Mouse (Mus musculus): ENCODE measurements around the gene Cby1. TPM values are rescaled to one million over a fixed set of nuclear protein-coding genes. Genes with fewer than 3 reads are reported as not detected.
A peak's percentile ranks its signal among the peaks of the same experiment; 100 is the strongest.

Cby1 gene
- polyA plus RNA-seq (2011; ENCODE audit: insufficient read depth, insufficient read length, low read depth, missing spikeins): 22.0 and 28.7 TPM in 2 replicates

DNA sequence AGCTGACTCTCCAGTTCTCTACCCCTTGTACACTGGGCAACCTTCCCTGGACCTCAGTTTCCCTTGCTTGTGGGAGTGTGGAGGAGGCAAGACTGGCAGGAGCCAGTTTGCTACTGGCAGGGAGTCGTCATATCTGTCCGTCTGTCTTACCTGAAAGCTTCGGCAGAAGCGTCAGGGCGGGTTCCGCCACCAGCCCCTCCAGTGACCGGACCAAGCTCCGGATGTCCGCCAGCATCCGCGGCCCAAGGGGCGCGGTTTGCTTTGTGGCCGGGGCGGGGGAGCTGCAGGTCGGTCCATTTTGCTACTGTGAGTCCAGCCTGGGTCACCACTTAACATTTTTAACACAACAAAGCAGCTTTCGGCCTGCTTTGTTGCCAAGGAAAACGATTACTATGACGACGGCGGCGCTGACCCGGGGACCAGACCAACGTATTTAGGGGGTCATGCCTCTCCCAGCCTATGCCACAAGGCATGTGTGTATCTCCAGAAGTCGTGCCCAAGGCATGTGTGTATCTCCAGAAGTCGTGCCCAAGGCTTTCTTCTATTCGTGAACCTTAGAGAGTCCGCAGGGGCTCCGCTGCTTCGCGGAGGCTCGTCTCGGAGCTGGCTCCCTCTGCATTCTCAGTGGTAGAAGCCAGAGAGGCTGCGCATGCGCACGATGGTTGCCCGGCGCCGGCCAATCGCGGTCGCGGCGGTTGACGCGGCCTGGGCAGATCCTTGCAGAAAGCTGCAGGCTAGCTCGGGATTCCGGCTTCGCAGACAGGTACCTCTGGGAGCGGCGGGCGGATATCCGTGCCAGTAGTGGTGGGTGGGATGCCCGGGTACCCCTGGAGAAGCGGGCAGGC is at the start of gene Cby1, which contains the start of gene Fam227a:
TSS of gene Cby1 (plus strand) at position 669 of the 845 bp plus-strand sequence.
TSS of gene Fam227a (minus strand) at position 426 of the 845 bp plus-strand sequence.
- no peak for TF ChIP-seq EP300 (IDR thresholded peaks at IDR 0.05; ENCODE audit: insufficient read depth, low read depth, low read length)
- TF ChIP-seq CTCF (IDR thresholded peaks at IDR 0.05; ENCODE audit: low read depth, low read length): no peak
- peak; percentile 64 for TF ChIP-seq POLR2A (IDR thresholded peaks at IDR 0.05; ENCODE audit: insufficient read depth, low read length)
- peak within 1 kb of the TSS; percentile 60 for H3K27ac ChIP-seq (ENCODE audit: insufficient read depth, low read length)

DNA sequence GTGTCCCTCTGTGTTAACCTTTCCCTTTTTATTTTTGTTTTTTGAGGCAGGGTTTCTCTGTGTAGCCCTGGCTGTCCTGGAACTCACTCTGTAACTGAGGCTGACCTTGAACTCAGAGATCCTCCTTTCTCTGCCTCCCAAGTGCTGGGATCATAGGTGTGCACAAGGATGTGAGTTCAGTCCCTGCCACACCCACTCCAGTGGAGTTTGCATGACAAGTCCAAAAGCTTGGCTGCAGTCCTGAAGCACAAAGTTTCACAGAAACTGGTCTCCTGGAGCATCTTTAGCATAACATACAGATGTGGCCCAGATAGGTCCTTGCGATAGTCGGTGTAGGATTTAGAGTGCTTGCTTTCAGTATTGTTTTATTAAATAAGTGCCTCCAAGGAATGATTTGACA is 49.8 kb upstream of the Cby1 start:
- Histone ChIP-seq H3K4me1 (ENCODE audit: control insufficient read depth, insufficient read depth, low read length) (no peaks in the 10 kb centered on the region), H3K4me3 (ENCODE audit: low read depth, low read length) (no peak overlapping the region), H3K27ac (ENCODE audit: insufficient read depth, low read length) (no peak overlapping the region), H3K9me3 (replicated peaks; ENCODE audit: control insufficient read depth, insufficient read depth, low read length, poor library complexity, severe bottlenecking) (no peaks in the 10 kb centered on the region; the same call in 1 of the 2 replicates), H3K36me3 (ENCODE audit: control insufficient read depth, insufficient read depth, low read length, poor library complexity, severe bottlenecking) (no peaks in the 10 kb centered on the region), H3K9ac (ENCODE audit: low read depth, poor library complexity, severe bottlenecking) (no peak overlapping the region), H3K27me3 (ENCODE audit: control insufficient read depth, insufficient read depth, low read length, poor library complexity, severe bottlenecking) (no peaks in the 10 kb centered on the region)
- TF ChIP-seq POLR2A (IDR thresholded peaks at IDR 0.05; ENCODE audit: insufficient read depth, low read length) (no peak), EP300 (IDR thresholded peaks at IDR 0.05; ENCODE audit: insufficient read depth, low read depth, low read length) (no peak), CTCF (IDR thresholded peaks at IDR 0.05; ENCODE audit: low read depth, low read length) (no peak)

More for the DNA sequence above, at the start of gene Cby1, which contains the start of gene Fam227a:
- Histone ChIP-seq H3K4me1 (ENCODE audit: control insufficient read depth, insufficient read depth, low read length) (no peaks in the 10 kb centered on the region), H3K9me3 (replicated peaks; ENCODE audit: control insufficient read depth, insufficient read depth, low read length, poor library complexity, severe bottlenecking) (no peaks in the 10 kb centered on the region), H3K27me3 (ENCODE audit: control insufficient read depth, insufficient read depth, low read length, poor library complexity, severe bottlenecking) (no peaks in the 10 kb centered on the region), H3K9ac (ENCODE audit: low read depth, poor library complexity, severe bottlenecking) (peak within 1 kb of the TSS; percentile 46), H3K4me3 (ENCODE audit: low read depth, low read length) (peak within 1 kb of the TSS; percentile 88), H3K36me3 (ENCODE audit: control insufficient read depth, insufficient read depth, low read length, poor library complexity, severe bottlenecking) (no peaks in the 10 kb centered on the region)

DNA sequence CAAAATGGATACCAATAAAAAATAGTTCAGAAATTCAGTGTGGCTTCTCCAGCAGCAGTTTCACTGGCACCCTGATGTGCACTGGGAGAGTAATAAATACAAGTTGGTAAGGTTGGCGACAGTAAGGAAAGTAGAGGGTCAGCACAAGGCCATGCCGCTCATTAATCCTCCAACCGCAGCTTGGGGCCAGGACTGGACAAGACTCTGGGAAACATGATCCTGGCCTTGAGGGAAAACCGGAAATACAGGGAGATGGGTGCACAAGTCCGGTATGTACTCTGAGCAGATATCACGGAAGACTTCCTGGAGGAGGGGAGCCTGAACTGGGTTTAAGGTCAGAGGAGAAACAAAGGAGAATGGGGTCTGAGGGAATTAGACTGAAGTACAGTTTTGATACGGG is 43.5 kb upstream of the Cby1 start:
- H3K9ac ChIP-seq (ENCODE audit: low read depth, poor library complexity, severe bottlenecking): no peak overlapping the region
- peaks cover 3% of the 10 kb centered on the region for H3K4me1 ChIP-seq (ENCODE audit: control insufficient read depth, insufficient read depth, low read length)
- H3K9me3 ChIP-seq (replicated peaks; ENCODE audit: control insufficient read depth, insufficient read depth, low read length, poor library complexity, severe bottlenecking): no peaks in the 10 kb centered on the region
- H3K27ac ChIP-seq (ENCODE audit: insufficient read depth, low read length): no peak overlapping the region
- no peaks in the 10 kb centered on the region for H3K27me3 ChIP-seq (ENCODE audit: control insufficient read depth, insufficient read depth, low read length, poor library complexity, severe bottlenecking)
- H3K36me3 ChIP-seq (ENCODE audit: control insufficient read depth, insufficient read depth, low read length, poor library complexity, severe bottlenecking): no peaks in the 10 kb centered on the region
- no peak for TF ChIP-seq CTCF (IDR thresholded peaks at IDR 0.05; ENCODE audit: low read depth, low read length)
- TF ChIP-seq POLR2A (IDR thresholded peaks at IDR 0.05; ENCODE audit: insufficient read depth, low read length): no peak
- no peak for TF ChIP-seq EP300 (IDR thresholded peaks at IDR 0.05; ENCODE audit: insufficient read depth, low read depth, low read length)
- no peak overlapping the region for H3K4me3 ChIP-seq (ENCODE audit: low read depth, low read length)

DNA sequence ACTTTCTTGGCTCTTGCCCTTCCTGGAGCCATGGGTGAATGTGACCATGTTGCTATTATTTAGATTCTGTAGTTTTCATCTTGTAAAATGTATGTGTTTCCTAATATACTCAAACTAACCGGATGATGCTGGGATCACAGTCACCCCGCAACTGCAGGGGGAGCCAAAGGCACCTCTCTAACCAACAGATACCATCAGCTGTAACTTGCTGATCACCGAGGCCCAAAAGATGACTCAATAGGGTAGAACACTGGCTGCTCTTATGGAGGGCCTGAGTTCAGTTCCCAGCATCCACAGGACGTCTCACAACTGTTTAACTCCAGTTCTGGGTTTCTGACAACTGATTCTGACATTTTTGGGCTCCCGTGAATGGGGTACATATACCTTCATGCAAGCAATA is 42.3 kb upstream of the Cby1 start:
- no peak overlapping the region for H3K4me3 ChIP-seq (ENCODE audit: low read depth, low read length)
- peaks cover 3% of the 10 kb centered on the region for H3K4me1 ChIP-seq (ENCODE audit: control insufficient read depth, insufficient read depth, low read length)
- H3K27ac ChIP-seq (ENCODE audit: insufficient read depth, low read length): no peak overlapping the region
- no peaks in the 10 kb centered on the region for H3K27me3 ChIP-seq (ENCODE audit: control insufficient read depth, insufficient read depth, low read length, poor library complexity, severe bottlenecking)
- no peak for TF ChIP-seq POLR2A (IDR thresholded peaks at IDR 0.05; ENCODE audit: insufficient read depth, low read length)
- TF ChIP-seq CTCF (IDR thresholded peaks at IDR 0.05; ENCODE audit: low read depth, low read length): peak; percentile 8
- no peak overlapping the region for H3K9ac ChIP-seq (ENCODE audit: low read depth, poor library complexity, severe bottlenecking)
- H3K9me3 ChIP-seq (replicated peaks; ENCODE audit: control insufficient read depth, insufficient read depth, low read length, poor library complexity, severe bottlenecking): no peaks in the 10 kb centered on the region
- no peaks in the 10 kb centered on the region for H3K36me3 ChIP-seq (ENCODE audit: control insufficient read depth, insufficient read depth, low read length, poor library complexity, severe bottlenecking)

DNA sequence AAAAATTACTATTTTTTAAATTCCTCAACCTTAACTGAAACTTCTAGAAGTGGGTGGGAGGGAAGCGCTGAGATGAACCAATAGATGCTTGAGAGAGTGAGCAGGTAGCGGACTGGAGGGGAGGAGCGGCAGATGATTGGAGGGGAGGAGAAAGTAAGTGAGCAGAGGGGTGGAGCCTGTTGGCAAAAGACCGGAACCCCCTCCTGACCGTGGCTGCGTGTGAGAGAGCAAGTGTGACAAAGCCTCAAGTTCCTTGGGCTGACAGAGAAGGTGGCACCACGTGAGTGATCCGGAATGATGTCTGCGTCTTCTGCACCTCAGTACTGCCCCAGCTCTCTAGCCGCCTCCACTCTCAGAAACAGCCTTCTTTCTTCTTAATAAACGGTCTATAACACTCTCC is 41.9 kb upstream of the Cby1 start:
- Histone ChIP-seq H3K27me3 (ENCODE audit: control insufficient read depth, insufficient read depth, low read length, poor library complexity, severe bottlenecking) (no peaks in the 10 kb centered on the region), H3K4me3 (ENCODE audit: low read depth, low read length) (peak overlapping the region; percentile 77), H3K9me3 (replicated peaks; ENCODE audit: control insufficient read depth, insufficient read depth, low read length, poor library complexity, severe bottlenecking) (no peaks in the 10 kb centered on the region), H3K36me3 (ENCODE audit: control insufficient read depth, insufficient read depth, low read length, poor library complexity, severe bottlenecking) (no peaks in the 10 kb centered on the region), H3K4me1 (ENCODE audit: control insufficient read depth, insufficient read depth, low read length) (peaks cover 3% of the 10 kb centered on the region), H3K9ac (ENCODE audit: low read depth, poor library complexity, severe bottlenecking) (peak overlapping the region; percentile 74), H3K27ac (ENCODE audit: insufficient read depth, low read length) (0 out of 2 replicates have a peak overlapping the region, but pooled peaks have one; percentile 12)
- TF ChIP-seq POLR2A (IDR thresholded peaks at IDR 0.05; ENCODE audit: insufficient read depth, low read length) (peak; percentile 53), EP300 (IDR thresholded peaks at IDR 0.05; ENCODE audit: insufficient read depth, low read depth, low read length) (no peak)

DNA sequence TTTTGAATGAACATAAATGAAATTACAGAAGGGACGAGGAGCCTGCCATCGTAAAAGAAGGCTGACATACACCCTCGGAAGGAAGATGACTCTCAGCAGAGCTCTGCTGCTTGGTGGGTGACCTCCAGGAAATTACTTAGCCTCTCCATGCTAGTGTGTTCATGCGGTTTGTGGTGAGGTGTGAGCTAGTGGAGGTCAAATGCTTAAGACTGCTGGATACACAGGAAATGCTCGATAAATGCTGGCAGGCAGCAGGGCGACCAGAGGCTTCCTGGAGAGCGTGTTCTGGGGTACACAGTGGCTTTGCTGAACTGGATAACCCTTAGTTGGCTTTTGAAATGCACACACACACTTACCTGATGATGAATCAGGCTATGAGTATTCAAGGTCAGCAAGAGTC is 40.5 kb upstream of the Cby1 start:
- Histone ChIP-seq H3K27ac (ENCODE audit: insufficient read depth, low read length) (no peak overlapping the region), H3K4me3 (ENCODE audit: low read depth, low read length) (no peak overlapping the region), H3K9ac (ENCODE audit: low read depth, poor library complexity, severe bottlenecking) (no peak overlapping the region), H3K4me1 (ENCODE audit: control insufficient read depth, insufficient read depth, low read length) (peaks cover 3% of the 10 kb centered on the region), H3K27me3 (ENCODE audit: control insufficient read depth, insufficient read depth, low read length, poor library complexity, severe bottlenecking) (no peaks in the 10 kb centered on the region), H3K9me3 (replicated peaks; ENCODE audit: control insufficient read depth, insufficient read depth, low read length, poor library complexity, severe bottlenecking) (no peaks in the 10 kb centered on the region), H3K36me3 (ENCODE audit: control insufficient read depth, insufficient read depth, low read length, poor library complexity, severe bottlenecking) (no peaks in the 10 kb centered on the region)
- TF ChIP-seq EP300 (IDR thresholded peaks at IDR 0.05; ENCODE audit: insufficient read depth, low read depth, low read length) (no peak), POLR2A (IDR thresholded peaks at IDR 0.05; ENCODE audit: insufficient read depth, low read length) (no peak), CTCF (IDR thresholded peaks at IDR 0.05; ENCODE audit: low read depth, low read length) (no peak)
